Mouse (Mus musculus) adrenal gland, postnatal 36 days (tissue): ENCODE results near the gene Il13. TPM values are rescaled to one million over a fixed set of nuclear protein-coding genes. Genes with fewer than 3 reads are reported as not detected.

Experiments
- DNase-seq, 2 experiments: peaks; one replicate each; pipeline ENCODE4 v3.0.0; 2021; ENCODE audit warnings: mixed read lengths in 1 of 2
- total RNA-seq, 2 experiments: library from RNA; stranded (reverse); gene quantifications; 2 replicates each; pipeline ENCODE4 v1.2.3; 2021

Il13 gene
- total RNA-seq, 2 experiments from 2014 or later = not detected

GRCm38 (mm10) chr11:53584849-53585248 is 49.7 kb downstream of the Il13 start:
- no peak for DNase-seq

GRCm38 (mm10) chr11:53583151-53583550 is 51.4 kb downstream of the Il13 start:
- DNase-seq = no peak

Other genes with a start within 250 kb of the Il13 start
- gene Leap2, start 211.5 kb downstream of the Il13 start, total RNA-seq = not detected
- gene Uqcrq, start 203.9 kb downstream of the Il13 start, total RNA-seq = 1,000 to 10,000 TPM; 1,132 to 1,289 TPM
- 1 to 10 TPM; 3.3 to 4.0 TPM for gene Gdf9, start 203.7 kb downstream of the Il13 start, total RNA-seq
- under 1 TPM; 0.16 to 0.17 TPM for gene Gm10447, start 177.6 kb downstream of the Il13 start, total RNA-seq
- gene Shroom1, start 177.5 kb downstream of the Il13 start, total RNA-seq = 1 to 10 TPM; 2.5 to 6.0 TPM
- not detected for gene Gm9837, start 164.2 kb downstream of the Il13 start, total RNA-seq
- gene Gm9945, start 154.5 kb downstream of the Il13 start, total RNA-seq = not detected
- gene Sowaha, start 154.4 kb downstream of the Il13 start, total RNA-seq = under 1 TPM; 0.20 to 0.30 TPM
- 10 to 100 TPM; 35.0 to 42.6 TPM for gene Sept8, start 115.4 kb downstream of the Il13 start, total RNA-seq
- 10 to 100 TPM; 24.1 to 31.1 TPM for gene Kif3a, start 67.3 kb downstream of the Il13 start, total RNA-seq
- not detected for gene Il4, start 16.0 kb downstream of the Il13 start, total RNA-seq
- gene Rad50, start 72.6 kb upstream of the Il13 start, total RNA-seq = 10 to 100 TPM; 12.1 to 17.1 TPM
- not detected for gene Il5, start 86.1 kb upstream of the Il13 start, total RNA-seq
- gene Irf1, start 135.3 kb upstream of the Il13 start, total RNA-seq = 10 to 100 TPM; 24.3 to 26.0 TPM
- 1 to 10 TPM in 1 of 2 experiments, not detected in 1; 1.1 TPM for gene Gm17334, start 138.5 kb upstream of the Il13 start, total RNA-seq
- gene Gm12216, start 224.6 kb upstream of the Il13 start, total RNA-seq = 1 to 10 TPM; 5.2 to 7.5 TPM